Mouse (Mus musculus): ENCODE results near the gene Bpifb1. TPM values are rescaled to one million over a fixed set of nuclear protein-coding genes. Genes with fewer than 3 reads are reported as not detected.

The Bpifb1 gene
- total RNA-seq (2014; rRNA removed) (not detected in 2 replicates), polyA plus RNA-seq (2012; rRNA removed) (not detected in 2 replicates)

DNA sequence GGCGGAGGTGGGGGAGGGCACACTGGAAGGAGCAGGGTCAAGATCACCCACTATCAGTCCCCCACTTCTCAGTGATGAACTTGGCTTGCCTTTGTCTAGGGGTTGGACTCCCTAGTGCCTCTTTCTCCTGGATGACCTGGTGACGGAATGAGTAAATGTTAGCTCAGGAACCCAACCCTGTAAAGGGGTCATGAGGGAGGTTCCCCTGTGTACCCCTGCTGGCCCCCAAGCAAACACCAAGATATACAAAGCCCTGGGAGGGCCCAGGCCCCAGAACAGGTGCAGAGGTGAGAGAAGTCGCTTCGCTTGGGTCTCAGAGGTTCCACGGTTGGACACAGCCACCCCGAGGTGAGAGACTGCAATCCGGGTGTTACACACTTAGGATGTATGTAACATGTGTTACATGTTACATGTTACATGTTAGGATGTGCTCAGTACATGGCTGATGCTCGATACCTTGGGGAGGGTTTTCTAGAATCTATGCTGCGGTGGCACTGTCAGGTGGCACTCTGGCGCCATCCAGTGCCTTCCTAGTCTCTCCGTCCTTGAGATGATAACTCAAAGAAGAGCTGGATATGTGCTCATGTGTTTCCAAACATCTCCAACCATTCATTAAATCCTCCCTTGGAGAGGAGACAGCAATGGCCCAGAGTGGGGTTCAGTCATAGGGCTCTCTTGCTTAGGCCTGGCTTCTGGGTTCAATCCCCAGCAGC lies at the start of gene Bpifb1:
TSS of gene Bpifb1 (plus strand) at position 273 of the 713 bp plus-strand sequence.
- DNase-seq (ENCODE audit: extremely low read depth, low read depth, low spot score): no peak
- Histone ChIP-seq H3K4me3 (ENCODE audit: insufficient read depth, low read depth, low read length) (no peak within 1 kb of the TSS), H3K79me2 (ENCODE audit: control insufficient read depth, insufficient read depth, low read length) (no peaks in the 10 kb centered on the region), H3K27me3 (ENCODE audit: control insufficient read depth, insufficient read depth, low read length) (no peaks in the 10 kb centered on the region), H3K27ac (replicated peaks; ENCODE audit: insufficient read depth, low read depth, low read length) (no peak within 1 kb of the TSS), H3K4me1 (ENCODE audit: control insufficient read depth, insufficient read depth, low read length) (no peaks in the 10 kb centered on the region), H3K36me3 (ENCODE audit: control insufficient read depth, insufficient read depth, low read length) (no peaks in the 10 kb centered on the region), H3K9ac (ENCODE audit: low read depth, low read length) (no peak within 1 kb of the TSS)
- 87% methylated on average over 11 of the region's 11 CpGs for WGBS
- TF ChIP-seq POLR2A (IDR thresholded peaks at IDR 0.05; ENCODE audit: extremely low read depth, insufficient read depth, low read length) (no peak), CTCF (IDR thresholded peaks at IDR 0.05; ENCODE audit: low read depth, low read length) (no peak)

GRCm38 (mm10) chr2:154142580-154142979 lies 48.0 kb upstream of the Bpifb1 start, which contains the start of gene Bpifa1:
Gene Bpifa1 (plus strand): TSS chr2:154142880.
- no peaks in the 10 kb centered on the region for H3K79me2 ChIP-seq (ENCODE audit: control insufficient read depth, insufficient read depth, low read length)
- TF ChIP-seq POLR2A (IDR thresholded peaks at IDR 0.05; ENCODE audit: extremely low read depth, insufficient read depth, low read length) (no peak), CTCF (IDR thresholded peaks at IDR 0.05; ENCODE audit: low read depth, low read length) (no peak)
- no peak for DNase-seq (ENCODE audit: extremely low read depth, low read depth, low spot score)
- no peaks in the 10 kb centered on the region for H3K4me1 ChIP-seq (ENCODE audit: control insufficient read depth, insufficient read depth, low read length)
- no peak within 1 kb of the TSS for H3K9ac ChIP-seq (ENCODE audit: low read depth, low read length)
- no peak within 1 kb of the TSS for H3K4me3 ChIP-seq (ENCODE audit: insufficient read depth, low read depth, low read length)
- H3K27ac ChIP-seq (replicated peaks; ENCODE audit: insufficient read depth, low read depth, low read length): no peak within 1 kb of the TSS
- H3K27me3 ChIP-seq (ENCODE audit: control insufficient read depth, insufficient read depth, low read length): no peaks in the 10 kb centered on the region
- 81% methylated on average over 4 of the region's 4 CpGs for WGBS
- H3K36me3 ChIP-seq (ENCODE audit: control insufficient read depth, insufficient read depth, low read length): no peaks in the 10 kb centered on the region

DNA sequence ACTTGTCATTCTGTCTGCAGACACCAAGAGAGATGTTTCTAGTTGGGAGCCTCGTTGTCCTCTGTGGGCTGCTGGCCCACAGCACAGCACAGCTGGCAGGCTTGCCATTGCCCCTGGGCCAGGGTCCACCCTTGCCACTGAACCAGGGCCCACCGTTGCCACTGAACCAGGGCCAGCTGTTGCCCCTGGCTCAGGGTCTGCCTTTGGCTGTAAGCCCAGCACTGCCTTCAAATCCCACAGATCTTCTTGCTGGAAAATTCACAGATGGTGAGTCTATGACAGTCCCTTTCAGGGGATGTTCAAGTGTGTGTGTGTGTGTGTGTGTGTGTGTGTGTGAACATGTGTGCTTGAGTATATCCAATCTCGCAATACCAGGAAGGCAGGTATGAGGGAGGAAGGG lies 46.9 kb upstream of the Bpifb1 start:
- Histone ChIP-seq H3K79me2 (ENCODE audit: control insufficient read depth, insufficient read depth, low read length) (no peaks in the 10 kb centered on the region), H3K27me3 (ENCODE audit: control insufficient read depth, insufficient read depth, low read length) (no peaks in the 10 kb centered on the region), H3K27ac (replicated peaks; ENCODE audit: insufficient read depth, low read depth, low read length) (no peak overlapping the region), H3K4me3 (ENCODE audit: insufficient read depth, low read depth, low read length) (no peak overlapping the region), H3K36me3 (ENCODE audit: control insufficient read depth, insufficient read depth, low read length) (no peaks in the 10 kb centered on the region), H3K4me1 (ENCODE audit: control insufficient read depth, insufficient read depth, low read length) (no peaks in the 10 kb centered on the region), H3K9ac (ENCODE audit: low read depth, low read length) (no peak overlapping the region)
- TF ChIP-seq POLR2A (IDR thresholded peaks at IDR 0.05; ENCODE audit: extremely low read depth, insufficient read depth, low read length): no peak
- no peak for TF ChIP-seq CTCF (IDR thresholded peaks at IDR 0.05; ENCODE audit: low read depth, low read length)
- WGBS: 83% methylated on average over 3 of the region's 3 CpGs
- DNase-seq (ENCODE audit: extremely low read depth, low read depth, low spot score): no peak

DNA sequence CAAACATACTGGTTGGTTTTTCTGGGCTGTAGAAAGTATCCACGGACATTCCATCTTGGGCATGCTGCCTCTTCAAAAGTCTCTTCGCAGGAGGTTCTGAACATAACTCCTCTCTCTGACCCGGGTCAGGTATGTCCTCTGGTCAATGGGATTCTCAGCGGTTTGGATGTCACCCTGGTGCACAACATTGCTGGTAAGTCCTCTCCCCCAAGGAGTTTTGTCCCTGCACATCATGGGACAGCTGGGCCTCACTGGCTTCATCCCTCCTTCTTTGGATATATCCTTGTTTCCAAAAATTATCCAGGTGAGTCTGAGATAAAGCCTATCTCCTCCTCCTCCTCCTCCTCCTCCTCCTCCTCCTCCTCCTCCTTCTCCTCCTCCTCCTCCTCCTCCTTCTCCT lies 43.1 kb upstream of the Bpifb1 start:
- WGBS: 73% methylated on average over 4 of the region's 4 CpGs
- H3K9ac ChIP-seq (ENCODE audit: low read depth, low read length): no peak overlapping the region
- H3K27ac ChIP-seq (replicated peaks; ENCODE audit: insufficient read depth, low read depth, low read length): no peak overlapping the region
- TF ChIP-seq POLR2A (IDR thresholded peaks at IDR 0.05; ENCODE audit: extremely low read depth, insufficient read depth, low read length) (no peak), CTCF (IDR thresholded peaks at IDR 0.05; ENCODE audit: low read depth, low read length) (no peak)
- H3K79me2 ChIP-seq (ENCODE audit: control insufficient read depth, insufficient read depth, low read length): no peaks in the 10 kb centered on the region
- no peaks in the 10 kb centered on the region for H3K36me3 ChIP-seq (ENCODE audit: control insufficient read depth, insufficient read depth, low read length)
- DNase-seq (ENCODE audit: extremely low read depth, low read depth, low spot score): no peak
- no peaks in the 10 kb centered on the region for H3K4me1 ChIP-seq (ENCODE audit: control insufficient read depth, insufficient read depth, low read length)
- H3K4me3 ChIP-seq (ENCODE audit: insufficient read depth, low read depth, low read length): no peak overlapping the region
- no peaks in the 10 kb centered on the region for H3K27me3 ChIP-seq (ENCODE audit: control insufficient read depth, insufficient read depth, low read length)

DNA sequence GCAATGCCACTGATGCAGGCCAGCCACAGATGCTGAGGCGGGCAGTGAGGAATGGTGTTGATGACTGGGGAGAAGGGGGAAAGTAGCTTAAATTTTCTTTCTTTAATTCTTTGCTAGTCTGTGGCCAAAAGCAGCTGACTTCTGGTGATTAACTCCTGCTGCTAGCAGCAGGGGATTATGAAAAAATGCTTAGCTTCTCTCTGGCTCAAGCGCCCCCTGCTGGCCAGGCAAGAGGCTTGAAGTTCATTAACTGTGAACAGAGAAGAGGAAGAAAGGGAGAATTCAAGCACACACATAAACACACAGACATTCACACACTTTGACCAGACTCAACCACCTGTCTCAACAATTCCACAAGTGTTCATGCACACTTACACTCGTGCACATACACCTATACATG lies 32.2 kb upstream of the Bpifb1 start:
- peak; percentile 5 for DNase-seq (ENCODE audit: extremely low read depth, low read depth, low spot score)
- H3K27ac ChIP-seq (replicated peaks; ENCODE audit: insufficient read depth, low read depth, low read length): no peak overlapping the region
- no peaks in the 10 kb centered on the region for H3K36me3 ChIP-seq (ENCODE audit: control insufficient read depth, insufficient read depth, low read length)
- TF ChIP-seq POLR2A (IDR thresholded peaks at IDR 0.05; ENCODE audit: extremely low read depth, insufficient read depth, low read length) (no peak), CTCF (IDR thresholded peaks at IDR 0.05; ENCODE audit: low read depth, low read length) (peak; percentile 67)
- no peak overlapping the region for H3K4me3 ChIP-seq (ENCODE audit: insufficient read depth, low read depth, low read length)
- H3K4me1 ChIP-seq (ENCODE audit: control insufficient read depth, insufficient read depth, low read length): no peaks in the 10 kb centered on the region
- H3K79me2 ChIP-seq (ENCODE audit: control insufficient read depth, insufficient read depth, low read length): no peaks in the 10 kb centered on the region
- no peak overlapping the region for H3K9ac ChIP-seq (ENCODE audit: low read depth, low read length)
- no peaks in the 10 kb centered on the region for H3K27me3 ChIP-seq (ENCODE audit: control insufficient read depth, insufficient read depth, low read length)
- WGBS: 45% methylated on average over 3 of the region's 3 CpGs

DNA sequence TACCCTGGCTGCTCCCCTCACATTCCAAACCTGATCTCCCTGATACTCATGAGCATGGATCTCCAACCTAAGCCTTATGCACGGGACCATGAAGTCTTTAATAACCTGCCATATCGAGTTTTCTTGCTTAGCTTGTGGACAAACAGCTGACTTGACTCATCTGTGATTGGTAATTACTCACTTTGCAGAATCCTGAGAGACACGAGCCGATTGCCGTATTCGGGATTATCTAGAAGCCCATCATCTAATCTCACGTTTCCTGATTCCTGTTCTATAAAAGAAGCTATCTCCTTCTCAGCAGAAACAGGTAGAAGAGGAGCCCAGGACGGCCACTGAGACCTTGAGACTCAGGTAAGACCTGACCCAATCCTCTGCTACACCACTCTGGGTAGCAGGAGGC lies 28.3 kb upstream of the Bpifb1 start, which contains the start of gene Bpifa5:
TSS of gene Bpifa5 (plus strand) at position 301 of the 400 bp plus-strand sequence.
- Histone ChIP-seq H3K79me2 (ENCODE audit: control insufficient read depth, insufficient read depth, low read length) (no peaks in the 10 kb centered on the region), H3K4me1 (ENCODE audit: control insufficient read depth, insufficient read depth, low read length) (no peaks in the 10 kb centered on the region), H3K36me3 (ENCODE audit: control insufficient read depth, insufficient read depth, low read length) (no peaks in the 10 kb centered on the region), H3K9ac (ENCODE audit: low read depth, low read length) (no peak within 1 kb of the TSS), H3K27ac (replicated peaks; ENCODE audit: insufficient read depth, low read depth, low read length) (no peak within 1 kb of the TSS), H3K4me3 (ENCODE audit: insufficient read depth, low read depth, low read length) (no peak within 1 kb of the TSS), H3K27me3 (ENCODE audit: control insufficient read depth, insufficient read depth, low read length) (no peaks in the 10 kb centered on the region)
- DNase-seq (ENCODE audit: extremely low read depth, low read depth, low spot score): no peak
- WGBS: 87% methylated on average over 8 of the region's 8 CpGs
- TF ChIP-seq POLR2A (IDR thresholded peaks at IDR 0.05; ENCODE audit: extremely low read depth, insufficient read depth, low read length) (no peak), CTCF (IDR thresholded peaks at IDR 0.05; ENCODE audit: low read depth, low read length) (no peak)
